Mouse (Mus musculus) megakaryocyte, embryonic 14.5 days (primary cell): ENCODE data around the gene Ddt.

Experiments
- FLI1 ChIP-seq: IDR thresholded peaks from 2 replicates; pipeline ENCODE4 v1.6.1; 2012; ENCODE audit warnings: low read length, inconsistent platforms, mixed read lengths
- GATA1 ChIP-seq: IDR thresholded peaks from 3 replicates; pipeline ENCODE4 v1.6.1; 2012; ENCODE audit warnings: mixed read lengths, low read length, inconsistent platforms, borderline replicate concordance

- TF ChIP-seq GATA1 (no peak), FLI1 (no peak)
These were observed 25.0 kb upstream of the Ddt start, which contains the start of gene Gstt1 for GRCm38 (mm10) chr10:75798176-75798696.
